Mouse (Mus musculus): ENCODE data around the gene Hvcn1. TPM values are rescaled to one million over a fixed set of nuclear protein-coding genes. Genes with fewer than 3 reads are reported as not detected.
"Not testable (repeated sequence)": the region's sequence is repeated elsewhere in the genome, so short reads cannot be mapped to it uniquely, and the experiment has no call there.

Gene Hvcn1
- polyA plus RNA-seq, 1 experiment = 54.3 TPM

DNA sequence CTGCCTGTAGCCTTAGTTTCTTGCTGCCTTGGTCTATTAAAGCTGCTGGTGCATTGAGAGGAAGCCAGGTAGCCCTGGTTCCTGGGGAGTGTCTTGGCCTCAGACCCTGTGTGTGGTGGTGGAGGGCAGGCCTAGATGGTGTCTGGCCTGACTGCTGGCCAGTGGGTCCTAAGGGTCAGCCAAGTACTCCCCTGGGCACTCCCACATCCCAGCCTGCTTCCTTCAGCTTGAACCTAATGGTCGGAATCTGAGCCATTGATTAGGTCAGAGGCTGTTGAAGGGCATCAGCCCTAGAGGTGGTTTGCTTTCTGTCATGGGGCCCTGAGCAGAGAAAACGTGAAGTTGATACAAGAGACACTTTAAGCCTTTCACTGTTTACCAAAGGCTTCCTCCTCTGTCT, 31.2 kb upstream of the Hvcn1 start:
- Histone ChIP-seq H3K27ac (ENCODE audit: insufficient read depth, low read depth, low read length) (no peak overlapping the region), H3K4me3 (ENCODE audit: insufficient read depth, low read length) (no peak overlapping the region), H3K4me1 (ENCODE audit: control insufficient read depth, insufficient read depth, low read length) (peaks cover 5% of the 10 kb centered on the region)
- no peak for TF ChIP-seq POLR2A (IDR thresholded peaks at IDR 0.05; ENCODE audit: borderline replicate concordance, low read depth, low read length)
- TF ChIP-seq CTCF (IDR thresholded peaks at IDR 0.05; ENCODE audit: low read depth, low read length) = no peak

DNA sequence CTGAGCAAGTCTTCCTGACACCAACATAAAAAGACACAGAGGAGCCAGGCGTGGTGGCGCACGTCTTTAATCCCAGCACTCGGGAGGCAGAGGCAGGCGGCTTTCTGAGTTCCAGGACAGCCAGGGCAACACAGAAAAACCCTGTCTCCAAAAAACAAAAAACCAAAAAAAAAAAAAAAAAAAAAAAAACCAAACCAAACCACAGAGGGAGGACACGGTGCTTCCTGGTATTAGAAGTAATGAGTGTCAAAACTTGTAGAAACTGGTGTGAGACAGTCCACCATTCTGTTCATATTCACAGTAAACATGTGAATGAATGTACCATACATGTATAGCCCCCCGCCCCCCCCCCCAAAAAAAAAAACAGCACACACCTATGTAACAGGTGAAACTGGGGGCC, 30.6 kb upstream of the Hvcn1 start:
- Histone ChIP-seq H3K27ac (ENCODE audit: insufficient read depth, low read depth, low read length) (no peak overlapping the region), H3K4me1 (ENCODE audit: control insufficient read depth, insufficient read depth, low read length) (peaks cover 5% of the 10 kb centered on the region), H3K4me3 (ENCODE audit: insufficient read depth, low read length) (no peak overlapping the region)
- TF ChIP-seq POLR2A (IDR thresholded peaks at IDR 0.05; ENCODE audit: borderline replicate concordance, low read depth, low read length) = no peak
- TF ChIP-seq CTCF (IDR thresholded peaks at IDR 0.05; ENCODE audit: low read depth, low read length) = no peak

DNA sequence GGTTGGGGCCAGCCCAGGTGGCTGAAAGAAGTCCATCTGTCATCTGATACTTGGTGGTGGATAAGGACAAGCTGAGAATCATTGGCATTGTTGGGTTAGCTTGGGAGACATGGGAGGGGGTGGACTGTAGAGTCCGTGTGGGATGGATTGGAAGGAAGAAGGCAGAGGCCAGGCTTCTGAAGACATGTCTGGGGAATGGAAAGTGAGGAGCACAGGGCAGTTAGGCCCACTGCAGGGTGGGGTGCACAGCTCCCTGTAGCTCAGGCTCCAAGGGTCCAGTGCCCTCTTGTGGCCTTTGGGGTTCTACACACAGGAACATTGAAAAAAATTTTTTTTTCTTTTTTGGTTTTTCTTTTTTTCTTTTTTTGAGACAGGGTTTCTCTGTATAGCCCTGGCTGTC, 30.2 kb upstream of the Hvcn1 start:
- peaks cover 5% of the 10 kb centered on the region for H3K4me1 ChIP-seq (ENCODE audit: control insufficient read depth, insufficient read depth, low read length)
- TF ChIP-seq POLR2A (IDR thresholded peaks at IDR 0.05; ENCODE audit: borderline replicate concordance, low read depth, low read length) = no peak
- peak; percentile 57 for TF ChIP-seq CTCF (IDR thresholded peaks at IDR 0.05; ENCODE audit: low read depth, low read length)
- no peak overlapping the region for H3K4me3 ChIP-seq (ENCODE audit: insufficient read depth, low read length)
- no peak overlapping the region for H3K27ac ChIP-seq (ENCODE audit: insufficient read depth, low read depth, low read length)

DNA sequence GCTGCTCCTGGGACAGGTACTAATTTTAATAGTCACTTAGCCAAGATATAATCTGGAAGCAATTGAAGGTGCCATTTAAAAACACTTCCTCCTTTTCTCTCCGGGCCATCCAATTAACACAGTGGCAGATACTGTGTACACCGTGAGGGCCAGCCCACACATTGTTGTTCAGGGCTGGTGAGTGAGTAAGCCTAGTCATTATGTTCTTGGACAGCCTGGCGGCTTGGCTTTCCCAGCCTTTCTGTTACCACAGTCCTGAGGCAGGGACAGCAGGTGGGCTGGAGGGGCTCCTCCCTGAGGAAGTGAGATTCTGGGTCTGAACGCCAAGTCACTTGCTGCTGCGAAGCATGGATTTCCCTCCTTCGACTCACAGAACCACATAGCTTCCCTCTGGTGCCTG, 26.9 kb upstream of the Hvcn1 start:
- H3K27ac ChIP-seq (ENCODE audit: insufficient read depth, low read depth, low read length) = no peak overlapping the region
- no peak overlapping the region for H3K4me3 ChIP-seq (ENCODE audit: insufficient read depth, low read length)
- no peak for TF ChIP-seq CTCF (IDR thresholded peaks at IDR 0.05; ENCODE audit: low read depth, low read length)
- no peak for TF ChIP-seq POLR2A (IDR thresholded peaks at IDR 0.05; ENCODE audit: borderline replicate concordance, low read depth, low read length)
- H3K4me1 ChIP-seq (ENCODE audit: control insufficient read depth, insufficient read depth, low read length) = peaks cover 5% of the 10 kb centered on the region

DNA sequence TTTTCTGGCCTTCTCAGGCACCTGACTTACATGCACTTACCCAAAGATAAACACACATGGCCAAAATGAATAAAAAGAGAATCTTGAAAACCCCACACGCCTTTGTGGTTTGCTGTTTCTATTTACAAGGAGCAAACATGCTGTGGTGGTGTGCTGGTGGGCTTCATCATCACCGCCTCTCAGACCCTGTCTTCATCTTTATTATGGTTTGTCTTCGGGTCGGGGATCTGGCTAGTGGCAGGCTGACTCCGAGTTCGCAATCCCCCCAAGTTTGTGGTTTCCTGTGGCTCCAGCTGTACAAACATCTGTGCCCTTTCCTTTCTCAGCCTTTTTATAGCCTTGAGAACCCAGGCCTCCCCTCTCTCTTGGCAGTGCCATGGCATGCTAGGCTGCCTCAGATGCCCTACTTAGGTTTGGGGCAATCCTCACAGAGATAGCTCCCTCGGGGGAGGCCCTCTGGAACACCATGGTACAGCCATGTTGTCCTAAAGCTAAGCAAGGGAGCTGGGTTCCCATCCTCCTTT, 22.3 kb upstream of the Hvcn1 start:
- TF ChIP-seq POLR2A (IDR thresholded peaks at IDR 0.05; ENCODE audit: borderline replicate concordance, low read depth, low read length) = no peak
- TF ChIP-seq CTCF (IDR thresholded peaks at IDR 0.05; ENCODE audit: low read depth, low read length) = no peak
- Histone ChIP-seq H3K4me1 (ENCODE audit: control insufficient read depth, insufficient read depth, low read length) (peaks cover under 1% of the 10 kb centered on the region), H3K4me3 (ENCODE audit: insufficient read depth, low read length) (no peak overlapping the region), H3K27ac (ENCODE audit: insufficient read depth, low read depth, low read length) (no peak overlapping the region)

DNA sequence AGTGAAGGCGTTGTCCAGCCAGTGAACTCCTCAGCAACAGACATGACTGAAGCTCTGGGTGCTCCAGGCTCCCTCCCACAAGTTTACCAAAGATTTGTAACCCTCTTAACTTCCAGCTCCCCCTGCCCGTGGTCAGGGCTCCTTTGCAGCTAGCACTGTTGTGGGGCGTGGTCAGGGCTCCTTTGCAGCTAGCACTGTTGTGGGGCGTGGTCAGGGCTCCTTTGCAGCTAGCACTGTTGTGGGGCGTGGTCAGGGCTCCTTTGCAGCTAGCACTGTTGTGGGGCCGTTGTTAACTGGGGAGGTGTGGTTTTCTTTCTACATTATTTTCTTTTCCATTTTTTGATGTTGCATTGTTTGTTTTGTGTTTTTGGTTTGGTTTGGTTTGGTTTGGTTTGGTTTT, 21.7 kb upstream of the Hvcn1 start:
- not testable (repeated sequence) for H3K4me1 ChIP-seq (ENCODE audit: control insufficient read depth, insufficient read depth, low read length); H3K27ac ChIP-seq (ENCODE audit: insufficient read depth, low read depth, low read length)

DNA sequence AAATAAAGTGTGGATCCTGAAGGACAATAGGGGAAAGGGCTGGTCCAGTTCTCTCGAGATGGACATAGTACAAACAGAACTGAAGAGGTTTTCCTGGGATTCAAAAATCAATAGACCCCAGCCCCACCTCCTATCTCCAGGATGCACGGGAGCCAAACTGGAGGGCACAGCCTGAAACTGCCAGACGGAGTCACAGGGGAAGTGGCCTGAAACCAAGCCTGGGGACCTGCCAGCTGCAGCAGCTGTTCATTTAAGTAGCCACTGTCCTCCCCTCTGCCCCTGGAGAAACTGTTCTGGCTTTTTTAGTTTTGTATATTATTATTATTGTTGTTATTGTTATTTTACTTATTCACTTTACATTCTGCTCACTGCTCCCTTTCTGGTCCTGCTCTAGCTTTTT, 17.5 kb upstream of the Hvcn1 start:
- Histone ChIP-seq H3K4me1 (ENCODE audit: control insufficient read depth, insufficient read depth, low read length) (no peaks in the 10 kb centered on the region), H3K27ac (ENCODE audit: insufficient read depth, low read depth, low read length) (no peak overlapping the region), H3K4me3 (ENCODE audit: insufficient read depth, low read length) (no peak overlapping the region)
- TF ChIP-seq CTCF (IDR thresholded peaks at IDR 0.05; ENCODE audit: low read depth, low read length) (no peak), POLR2A (IDR thresholded peaks at IDR 0.05; ENCODE audit: borderline replicate concordance, low read depth, low read length) (no peak)

More for the DNA sequence above, 21.7 kb upstream of the Hvcn1 start:
- not testable (repeated sequence) for H3K4me3 ChIP-seq (ENCODE audit: insufficient read depth, low read length)

DNA sequence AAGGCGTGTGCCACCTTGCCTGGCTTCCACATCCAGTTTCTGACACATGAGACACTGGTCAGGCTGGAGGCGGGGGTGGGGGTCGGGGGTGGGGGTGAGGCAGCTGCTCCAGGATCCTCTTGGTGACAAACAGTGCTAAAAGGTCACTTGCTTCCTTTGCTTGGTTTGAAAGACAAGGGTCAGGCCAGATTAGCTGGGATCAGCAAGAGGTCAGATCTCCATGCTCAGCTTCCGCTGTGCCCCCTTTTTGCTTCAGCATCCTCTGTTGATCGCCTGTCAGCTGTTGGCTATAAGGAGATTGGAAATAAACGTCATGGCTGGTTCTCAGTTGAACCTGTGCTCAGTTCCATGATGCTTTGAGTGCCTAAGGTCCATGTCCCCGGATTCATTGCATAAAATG, 16.1 kb upstream of the Hvcn1 start:
- no peak overlapping the region for H3K4me3 ChIP-seq (ENCODE audit: insufficient read depth, low read length)
- H3K27ac ChIP-seq (ENCODE audit: insufficient read depth, low read depth, low read length) = no peak overlapping the region
- no peaks in the 10 kb centered on the region for H3K4me1 ChIP-seq (ENCODE audit: control insufficient read depth, insufficient read depth, low read length)
- TF ChIP-seq POLR2A (IDR thresholded peaks at IDR 0.05; ENCODE audit: borderline replicate concordance, low read depth, low read length) (no peak), CTCF (IDR thresholded peaks at IDR 0.05; ENCODE audit: low read depth, low read length) (no peak)

DNA sequence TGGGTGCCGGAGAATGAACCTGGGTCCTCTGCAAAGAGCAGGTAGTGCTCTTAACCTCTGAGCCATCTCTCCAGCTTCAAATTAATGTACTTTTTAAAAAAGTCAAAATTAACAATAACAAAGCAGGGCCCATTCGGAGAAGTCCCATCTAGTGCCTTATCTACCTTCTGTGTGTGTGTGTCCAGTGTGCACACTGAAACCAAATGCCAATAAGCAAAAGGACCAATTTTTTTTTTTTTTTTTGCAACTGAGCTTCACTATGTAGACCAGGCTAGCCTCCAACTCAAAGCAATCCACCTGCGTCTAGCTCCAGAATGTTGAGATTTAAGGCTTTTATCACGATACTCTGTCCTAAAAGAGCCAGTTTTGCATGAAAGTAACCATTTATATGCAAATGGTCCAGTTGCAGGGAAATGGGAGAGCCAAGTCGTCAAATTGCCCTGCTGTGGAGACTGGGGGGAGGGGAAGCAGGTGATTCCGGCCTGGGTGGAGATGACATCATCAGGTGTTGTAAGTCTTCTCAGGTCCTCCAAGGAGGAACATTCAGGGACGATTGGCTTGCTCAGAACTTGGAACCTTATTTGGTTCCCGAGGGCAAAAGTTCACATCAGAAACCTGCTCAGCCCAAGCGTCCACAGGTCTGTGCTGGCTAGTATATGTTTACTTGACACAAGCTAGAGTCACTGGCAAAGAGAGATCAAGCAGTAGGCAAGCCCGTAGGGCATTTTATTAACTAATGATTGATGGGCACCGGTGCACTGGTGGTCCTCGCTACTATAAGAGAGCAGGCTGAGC, 15.1 kb upstream of the Hvcn1 start:
- no peak overlapping the region for H3K4me3 ChIP-seq (ENCODE audit: insufficient read depth, low read length)
- no peak for TF ChIP-seq CTCF (IDR thresholded peaks at IDR 0.05; ENCODE audit: low read depth, low read length)
- TF ChIP-seq POLR2A (IDR thresholded peaks at IDR 0.05; ENCODE audit: borderline replicate concordance, low read depth, low read length) = no peak
- no peak overlapping the region for H3K27ac ChIP-seq (ENCODE audit: insufficient read depth, low read depth, low read length)
- no peaks in the 10 kb centered on the region for H3K4me1 ChIP-seq (ENCODE audit: control insufficient read depth, insufficient read depth, low read length)

DNA sequence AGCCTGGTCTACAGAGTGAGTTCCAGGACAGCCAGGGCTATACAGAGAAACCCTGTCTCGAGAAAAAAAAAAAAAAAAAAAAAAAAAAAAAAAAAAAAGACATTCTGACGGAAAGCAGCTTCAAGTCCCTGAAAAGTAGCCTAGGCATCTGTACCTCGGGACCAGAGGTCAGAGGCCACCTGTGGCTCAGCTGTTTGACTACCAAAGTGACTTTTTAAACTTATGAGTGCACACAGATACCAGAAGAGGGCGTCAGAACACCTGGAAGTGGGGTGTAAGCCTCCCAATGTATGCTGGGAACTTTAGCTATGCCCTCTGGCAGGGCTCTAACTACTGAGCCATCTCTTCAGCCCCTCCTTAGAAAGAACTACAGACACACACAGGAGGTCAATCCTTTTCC, 14.3 kb upstream of the Hvcn1 start:
- Histone ChIP-seq H3K27ac (ENCODE audit: insufficient read depth, low read depth, low read length) (no peak overlapping the region), H3K4me1 (ENCODE audit: control insufficient read depth, insufficient read depth, low read length) (no peaks in the 10 kb centered on the region), H3K4me3 (ENCODE audit: insufficient read depth, low read length) (no peak overlapping the region)
- no peak for TF ChIP-seq POLR2A (IDR thresholded peaks at IDR 0.05; ENCODE audit: borderline replicate concordance, low read depth, low read length)
